Mouse (Mus musculus) heart, postnatal 0 days (tissue): ENCODE data around the gene Apol10a. TPM values are rescaled to one million over a fixed set of nuclear protein-coding genes. Genes with fewer than 3 reads are reported as not detected.
"Not testable (repeated sequence)": the region's sequence is repeated elsewhere in the genome, so short reads cannot be mapped to it uniquely, and the experiment has no call there.

Experiments used
- ATAC-seq: fragments of 200-750 bp; cut with Nextera tagmentation; 2 replicates; pipeline ENCODE4 v1.8.0; 2017; ENCODE audit warnings: low read depth, moderate number of reproducible peaks, moderate library complexity; ENCODE audit not compliant: insufficient read depth
- DNase-seq: peaks from one replicate; pipeline ENCODE4 v3.0.0-alpha.2; 2016; ENCODE audit warnings: low spot score
- H3K27ac ChIP-seq: fragments of 300-500 bp; sonication (generic); 2 replicates; pipeline ENCODE4 v1.5.1; 2014; ENCODE audit warnings: low read depth, mild to moderate bottlenecking
- H3K27me3 ChIP-seq: fragments of 300-500 bp; sonication (generic); 2 replicates; pipeline ENCODE4 v1.6.1; 2014; ENCODE audit warnings: low read length, mixed read lengths; ENCODE audit not compliant: control insufficient read depth, insufficient read depth
- H3K36me3 ChIP-seq: fragments of 300-500 bp; sonication (generic); replicated peaks from 2 replicates; pipeline ENCODE4 v1.6.1; 2014; ENCODE audit warnings: low read length, mixed read lengths; ENCODE audit not compliant: control insufficient read depth, insufficient read depth
- H3K4me1 ChIP-seq: fragments of 300-500 bp; sonication (generic); 2 replicates; pipeline ENCODE4 v1.6.1; 2014; ENCODE audit warnings: antibody characterized with exemption; ENCODE audit not compliant: control insufficient read depth, insufficient read depth
- H3K4me2 ChIP-seq: fragments of 300-500 bp; sonication (generic); 2 replicates; pipeline ENCODE4 v1.6.1; 2014; ENCODE audit warnings: low read depth, mild to moderate bottlenecking, low read length, moderate library complexity
- H3K4me3 ChIP-seq: fragments of 300-500 bp; sonication (generic); 2 replicates; pipeline ENCODE4 v1.5.1; 2014; ENCODE audit warnings: low read depth, low read length
- H3K9ac ChIP-seq: fragments of 300-500 bp; sonication (generic); replicated peaks from 2 replicates; pipeline ENCODE4 v1.6.1; 2014; ENCODE audit warnings: low read depth, low read length, mixed read lengths
- H3K9me3 ChIP-seq: fragments of 300-500 bp; sonication (generic); replicated peaks from 2 replicates; pipeline ENCODE4 v1.6.1; 2016; ENCODE audit warnings: low read length; ENCODE audit not compliant: control insufficient read depth
- CTCF ChIP-seq: IDR thresholded peaks from 2 replicates; pipeline ENCODE4 v1.5.1; 2016; ENCODE audit warnings: antibody characterized with exemption, control low read depth, low read depth
- EP300 ChIP-seq: IDR thresholded peaks from 2 replicates; pipeline ENCODE4 v1.6.1; 2016; ENCODE audit warnings: antibody characterized with exemption, low read depth
- WGBS: fragments of 180-500 bp; shearing (Covaris S2); extraction: QIAGEN DNeasy Blood & Tissue Kit; methylation state at CpG from one replicate; pipeline ENCODE4 v1.1.7; 2014; 5-methylcytosine and 5-hydroxymethylcytosine counted together
- polyA plus RNA-seq: library from polyadenylated mRNA; unstranded; fragments of >200 nt; fragmentation: Nextera tagmentation; extraction: Ambion mirVana; gene quantifications from 2 replicates; pipeline ENCODE4 v1.2.1, GENCODE M21; 2015
- total RNA-seq: library from RNA; depleted of rRNA; stranded (reverse); fragments of >200 nt; gene quantifications from 2 replicates; pipeline ENCODE4 v1.2.3, GENCODE M21; 2014; ENCODE audit warnings: low replicate concordance; rRNA removed

The Apol10a gene
- total and polyA plus RNA-seq, 2 experiments from 2014 or later = 0.04 TPM; not detected in 1

- Histone ChIP-seq H3K27me3 (no peaks in the 10 kb centered on the region), H3K4me3 (no peak within 1 kb of the TSS), H3K27ac (no peak within 1 kb of the TSS), H3K4me1 (no peaks in the 10 kb centered on the region), H3K9me3 (no peaks in the 10 kb centered on the region), H3K9ac (no peak within 1 kb of the TSS), H3K4me2 (no peak within 1 kb of the TSS), H3K36me3 (no peaks in the 10 kb centered on the region)
- DNase-seq (no peak), ATAC-seq (no peak)
- no peak for TF ChIP-seq EP300
- TF ChIP-seq CTCF = no peak
Observed at GRCm38 (mm10) chr15:77533216-77533615, 56.4 kb downstream of the Apol10a start, which contains the start of gene Apol7c. Gene Apol7c, minus strand, starts transcription at chr15:77533316.

GRCm38 (mm10) chr15:77539221-77539620 lies 62.4 kb downstream of the Apol10a start:
- H3K36me3 ChIP-seq, DNase-seq, H3K9me3 ChIP-seq, H3K4me2 ChIP-seq, H3K27ac ChIP-seq, H3K4me1 ChIP-seq, H3K4me3 ChIP-seq, ATAC-seq, H3K9ac ChIP-seq, H3K27me3 ChIP-seq: not testable (repeated sequence)
- whole genome bisulfite sequencing = 39% methylated on average over 1 of the region's 1 CpGs

Other genes starting within 250 kb of the Apol10a start
- gene Rbfox2, start 170.0 kb upstream of the Apol10a start, total RNA-seq = 143 and 151 TPM in 2 replicates
- 47.6 and 49.1 TPM in 2 replicates for gene Rbfox2, start 170.0 kb upstream of the Apol10a start, polyA plus RNA-seq
- 1.3 TPM in 1 of 2 replicates, not detected in the other for gene Apol7a, start 77.9 kb upstream of the Apol10a start, total RNA-seq
- 0.20 and 0.27 TPM in 2 replicates for gene Apol7a, start 77.9 kb upstream of the Apol10a start, polyA plus RNA-seq
- 0.12 TPM in 1 of 2 replicates, not detected in the other for gene Apol9a, start 65.9 kb upstream of the Apol10a start, total RNA-seq
- gene Apol9a, start 65.9 kb upstream of the Apol10a start, polyA plus RNA-seq = 0.45 and 0.52 TPM in 2 replicates
- not detected in 2 replicates for gene Apol7b, start 29.6 kb upstream of the Apol10a start, total RNA-seq
- not detected in 2 replicates for gene Apol7b, start 29.6 kb upstream of the Apol10a start, polyA plus RNA-seq
- gene Apol11a, start 31.2 kb downstream of the Apol10a start, total RNA-seq = not detected in 2 replicates
- gene Apol11a, start 31.2 kb downstream of the Apol10a start, polyA plus RNA-seq = not detected in 2 replicates
- gene Apol7c, start 56.3 kb downstream of the Apol10a start, total RNA-seq = 0.12 TPM in 1 of 2 replicates, not detected in the other
- gene Apol7c, start 56.3 kb downstream of the Apol10a start, polyA plus RNA-seq = not detected in 2 replicates
- gene 1700025B11Rik, start 84.8 kb downstream of the Apol10a start, total RNA-seq = not detected in 2 replicates
- not detected in 2 replicates for gene 1700025B11Rik, start 84.8 kb downstream of the Apol10a start, polyA plus RNA-seq
- gene Apol10b, start 119.1 kb downstream of the Apol10a start, total RNA-seq = not detected in 2 replicates
- 0.11 TPM in 1 of 2 replicates, not detected in the other for gene Apol10b, start 119.1 kb downstream of the Apol10a start, polyA plus RNA-seq
- not detected in 2 replicates for gene Gm36245, start 122.2 kb downstream of the Apol10a start, total RNA-seq
- gene Gm36245, start 122.2 kb downstream of the Apol10a start, polyA plus RNA-seq = not detected in 2 replicates
- gene Apol11b, start 166.2 kb downstream of the Apol10a start, total RNA-seq = 0.50 TPM in 1 of 2 replicates, not detected in the other
- 0.05 and 0.18 TPM in 2 replicates for gene Apol11b, start 166.2 kb downstream of the Apol10a start, polyA plus RNA-seq
- gene Apol7e, start 221.8 kb downstream of the Apol10a start, total RNA-seq = not detected in 2 replicates
- gene Apol7e, start 221.8 kb downstream of the Apol10a start, polyA plus RNA-seq = not detected in 2 replicates